Mouse (Mus musculus): ENCODE results near the gene Odf4.
A peak's percentile ranks its signal among the peaks of the same experiment; 100 is the strongest.

The Odf4 gene

DNA sequence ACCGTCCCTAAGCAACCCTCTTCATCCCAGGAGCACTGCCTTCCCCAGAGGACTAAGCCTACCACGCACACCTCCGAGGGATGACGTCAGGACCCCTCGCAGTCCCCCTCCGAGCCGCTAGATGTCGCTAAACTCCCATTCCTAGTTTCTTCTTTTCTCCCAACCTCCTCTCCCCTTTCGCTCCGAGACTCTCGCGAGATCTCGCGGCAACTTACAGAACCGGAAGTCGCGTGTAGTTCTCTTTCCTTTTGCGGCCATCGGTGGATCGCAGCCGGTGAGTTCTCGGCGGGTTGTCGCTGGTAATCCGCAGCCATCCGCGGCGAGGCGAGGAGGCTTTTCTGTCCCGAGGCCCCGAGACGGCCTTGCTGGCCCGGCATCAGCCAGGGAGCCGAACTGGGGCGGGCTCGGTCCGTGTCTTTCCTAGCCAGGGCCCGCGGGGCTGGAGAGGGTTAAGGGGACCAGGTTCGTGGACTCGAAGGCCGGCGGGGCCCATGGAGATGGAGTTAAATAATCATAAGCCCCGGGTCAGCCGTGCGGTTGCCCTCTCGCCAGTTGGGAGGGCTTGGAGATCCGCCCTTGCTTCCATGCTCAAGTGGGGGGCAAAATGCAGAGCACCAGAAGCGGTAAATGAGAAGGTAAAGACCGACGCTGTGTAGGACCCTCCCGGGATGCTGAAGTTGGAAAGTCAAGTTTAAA is 25.4 kb downstream of the Odf4 start, which contains the start of gene Rpl26:
TSS of gene Rpl26 (plus strand) at position 233 of the 696 bp plus-strand sequence.
- peak; percentile 98 for DNase-seq

DNA sequence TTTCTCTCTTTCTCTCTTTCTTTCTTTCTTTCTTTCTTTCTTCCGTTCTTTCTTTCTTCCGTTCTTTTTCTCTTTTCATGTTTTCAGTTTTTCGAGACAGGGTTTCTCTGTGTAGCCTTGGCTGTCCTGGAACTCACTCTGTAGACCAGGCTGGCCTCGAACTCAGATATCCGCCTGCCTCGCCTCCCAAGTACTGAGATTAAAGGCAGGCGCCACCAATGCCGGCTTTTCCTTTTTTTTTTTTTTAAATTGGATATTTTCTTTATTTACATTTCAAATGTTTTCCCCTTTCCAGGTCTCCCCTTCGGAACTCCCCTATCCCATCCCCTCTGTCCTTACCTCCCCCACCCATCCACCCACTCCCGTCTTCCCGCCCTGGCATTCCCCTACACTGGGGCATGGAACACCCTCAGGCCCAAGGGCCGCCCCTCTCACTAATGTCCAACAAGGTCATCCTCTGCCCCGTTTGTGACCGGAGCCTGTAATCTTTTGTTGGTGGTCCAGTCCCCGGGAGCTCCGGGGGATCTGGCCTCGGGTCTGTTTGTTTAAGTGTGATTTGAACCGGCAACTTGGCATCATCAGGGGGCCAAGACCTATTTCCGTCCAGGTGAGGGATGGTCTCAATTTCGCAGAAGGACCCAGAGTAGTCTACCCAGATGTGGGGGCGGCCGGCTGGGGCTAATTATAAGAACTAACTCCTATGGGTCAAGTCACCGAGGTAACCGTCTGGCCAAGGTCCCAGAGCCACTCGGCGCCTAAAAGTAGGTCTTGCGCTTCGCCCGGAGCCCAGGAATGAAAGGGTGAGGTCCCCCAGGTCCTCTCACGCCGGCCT is 26.1 kb downstream of the Odf4 start:
- DNase-seq, result no peak

DNA sequence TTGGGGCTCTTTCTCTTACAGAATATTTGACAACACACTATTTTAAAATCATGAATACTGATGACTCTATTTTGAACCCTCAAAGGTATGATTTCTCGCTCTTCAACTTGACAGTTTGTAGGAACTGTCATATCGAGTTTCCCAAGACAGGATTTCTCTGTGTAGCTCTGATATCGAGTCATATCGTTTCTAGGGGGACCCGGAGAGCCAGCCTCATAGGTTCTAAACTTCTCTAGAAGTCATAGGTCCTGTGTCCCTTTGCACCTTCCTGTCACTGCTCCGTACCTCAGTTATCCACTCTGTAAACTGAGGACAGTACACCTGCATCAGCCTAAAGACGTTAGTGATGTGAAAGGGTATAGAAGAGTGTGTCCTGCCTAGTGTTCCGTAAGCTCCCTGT is 27.1 kb downstream of the Odf4 start:
- no peak for DNase-seq

GRCm38 (mm10) chr11:68898790-68899189 is 28.1 kb downstream of the Odf4 start:
- DNase-seq, result no peak

- no peak for DNase-seq
These were observed 29.0 kb downstream of the Odf4 start for GRCm38 (mm10) chr11:68897838-68898237.

- peak; percentile 30 for DNase-seq
These were observed 29.8 kb downstream of the Odf4 start for GRCm38 (mm10) chr11:68897120-68897519.

- no peak for DNase-seq
These were observed 30.6 kb downstream of the Odf4 start for GRCm38 (mm10) chr11:68896247-68896646.

DNA sequence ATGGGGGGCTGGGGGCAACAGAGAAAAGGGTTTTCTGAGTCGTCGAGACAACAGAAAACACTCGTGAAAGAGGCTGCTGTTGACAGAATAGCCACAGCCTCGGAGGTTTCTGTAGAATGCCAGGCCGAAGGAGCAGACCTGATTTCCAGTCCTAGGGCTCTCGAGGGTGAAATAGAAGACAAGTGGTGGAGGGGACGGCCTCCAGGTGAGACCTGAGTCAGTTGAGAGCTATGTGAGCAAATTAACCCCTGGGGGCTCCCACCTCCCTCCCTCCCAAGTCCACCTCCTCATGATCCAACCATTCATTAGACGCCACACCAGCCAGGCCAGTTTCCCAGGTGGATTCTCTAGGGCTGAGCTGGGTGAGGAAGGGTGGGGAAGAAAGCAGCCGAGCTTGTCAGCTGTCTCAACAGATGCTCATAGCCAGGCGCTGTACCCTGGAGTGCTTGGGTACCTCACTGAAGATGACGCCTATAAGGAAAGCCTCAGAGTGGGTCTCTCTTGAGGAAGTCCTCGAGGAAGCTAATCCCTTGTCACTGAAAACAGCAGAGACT is 32.9 kb downstream of the Odf4 start:
- no peak for DNase-seq

GRCm38 (mm10) chr11:68892233-68892832 is 34.5 kb downstream of the Odf4 start:
- no peak for DNase-seq

DNA sequence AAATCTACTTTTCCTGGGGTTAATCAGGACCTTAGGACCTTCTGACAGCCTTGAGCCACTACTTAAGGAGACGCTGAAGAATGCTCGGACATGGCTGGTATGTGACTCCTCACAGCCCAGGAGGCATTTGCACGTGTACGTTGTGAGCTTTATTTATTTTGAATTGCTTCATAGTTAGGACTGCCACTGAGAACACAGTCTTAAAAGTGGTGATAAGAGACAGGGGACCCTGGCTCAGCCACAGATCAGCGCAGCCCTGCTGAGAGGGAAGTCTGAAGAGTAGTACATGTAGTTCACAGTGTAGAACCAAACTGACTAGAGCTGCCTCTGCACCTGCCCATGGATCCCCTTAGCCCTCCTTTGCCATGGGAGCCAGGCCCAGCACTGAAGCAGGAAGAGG is 35.1 kb downstream of the Odf4 start:
- DNase-seq, result no peak

DNA sequence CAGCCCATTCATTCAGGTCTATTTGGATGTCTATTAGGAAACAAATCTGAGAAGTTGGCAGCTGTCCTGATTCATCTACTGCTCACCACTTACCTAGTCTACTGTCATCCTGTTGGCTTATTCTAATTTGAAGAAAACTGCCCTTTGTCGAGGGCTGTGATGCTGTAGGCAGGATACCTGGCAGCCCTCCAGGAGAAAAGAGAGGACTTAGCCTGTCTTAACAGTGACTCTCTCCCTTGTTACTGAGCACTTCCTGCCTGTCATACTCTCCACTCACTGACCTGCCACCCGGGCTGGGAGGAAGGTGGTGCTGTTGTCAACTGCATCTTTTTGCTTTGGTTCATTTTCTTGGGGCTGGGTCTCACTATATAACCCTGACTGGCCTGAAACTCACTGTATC is 36.3 kb downstream of the Odf4 start:
- DNase-seq, result no peak

GRCm38 (mm10) chr11:68888653-68889052 is 38.2 kb downstream of the Odf4 start:
- DNase-seq, result no peak

DNA sequence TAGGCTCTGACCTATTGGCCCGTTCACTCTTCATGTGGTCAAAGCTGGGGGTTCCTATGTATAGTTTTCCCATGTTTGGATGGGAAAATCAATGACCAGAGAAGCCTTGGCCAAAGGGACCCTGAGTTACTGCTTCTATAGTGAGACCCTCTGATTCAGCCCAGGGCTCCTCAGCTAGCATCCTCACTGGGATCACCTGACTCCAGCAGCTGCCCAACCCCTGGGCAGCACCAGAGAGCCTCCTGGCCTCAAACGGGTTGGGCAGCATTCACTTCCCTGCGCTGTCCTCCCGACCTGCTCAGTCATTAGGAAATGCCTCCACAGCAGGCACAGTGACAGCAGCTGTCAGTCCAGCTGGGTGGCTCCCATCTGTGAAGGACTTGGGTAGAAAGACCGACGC is 38.6 kb downstream of the Odf4 start, which contains the start of gene Rnf222:
TSS of gene Rnf222 (plus strand) at position 301 of the 400 bp plus-strand sequence.
- no peak for DNase-seq

GRCm38 (mm10) chr11:68886091-68886490 is 40.8 kb downstream of the Odf4 start:
- no peak for DNase-seq

DNA sequence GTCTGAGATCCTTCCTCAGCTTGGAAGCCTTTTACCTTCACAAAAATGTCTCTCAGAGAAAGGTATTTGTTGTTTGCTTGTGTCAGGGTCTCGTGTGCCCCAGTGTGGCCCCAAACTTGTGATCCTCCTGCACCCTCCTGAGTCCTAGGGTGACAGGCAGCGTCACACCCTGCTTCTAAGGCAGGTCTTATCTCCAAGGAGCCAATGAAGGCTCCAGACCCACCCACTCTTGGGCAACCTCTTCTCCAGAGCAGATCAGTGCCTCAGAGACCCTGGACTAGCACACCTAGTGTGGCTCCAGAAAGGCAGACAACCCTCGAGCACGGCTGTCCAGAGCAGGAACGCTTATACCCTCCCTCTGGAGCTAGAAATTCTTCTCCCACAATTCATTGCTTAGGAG is 42.5 kb downstream of the Odf4 start:
- no peak for DNase-seq

DNA sequence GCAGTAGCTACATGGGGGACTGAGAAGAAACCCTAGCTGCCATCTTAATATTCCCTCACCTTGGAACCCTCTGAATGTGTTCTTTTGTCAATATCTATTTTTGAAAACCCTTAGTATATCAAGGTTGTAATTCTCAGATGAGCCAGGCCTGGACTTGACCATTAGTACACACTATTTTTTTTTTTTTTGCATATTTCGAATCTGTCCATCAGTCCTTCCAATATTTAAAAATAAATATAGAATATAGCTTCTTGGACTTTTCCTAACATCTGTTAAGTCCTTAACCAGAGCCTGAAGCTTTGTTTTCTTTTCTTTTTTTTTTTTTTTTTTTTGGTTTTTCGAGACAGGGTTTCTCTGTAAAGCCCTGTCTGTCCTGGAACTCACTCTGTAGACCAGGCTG is 43.0 kb downstream of the Odf4 start:
- DNase-seq, result no peak

DNA sequence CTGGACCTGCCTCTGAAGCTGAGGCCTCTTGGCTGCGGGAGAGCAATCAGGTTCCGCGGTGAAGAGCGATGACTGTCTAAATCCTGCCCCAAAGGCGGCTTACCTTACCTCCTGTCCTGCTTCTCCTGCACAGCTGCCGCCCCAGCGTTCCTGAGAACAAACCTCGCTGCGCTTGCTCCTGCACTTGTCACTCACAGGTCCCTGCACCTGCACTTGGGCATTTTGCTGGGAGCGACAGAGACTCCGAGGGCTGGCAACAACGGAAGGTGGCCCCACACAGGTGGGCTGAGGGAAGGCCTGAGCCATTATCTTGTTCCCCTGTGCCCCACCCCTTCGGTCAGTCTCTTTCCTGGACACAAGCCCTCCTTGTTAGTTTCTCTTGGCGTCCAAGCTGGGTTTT is 44.8 kb downstream of the Odf4 start:
- DNase-seq, result no peak

DNA sequence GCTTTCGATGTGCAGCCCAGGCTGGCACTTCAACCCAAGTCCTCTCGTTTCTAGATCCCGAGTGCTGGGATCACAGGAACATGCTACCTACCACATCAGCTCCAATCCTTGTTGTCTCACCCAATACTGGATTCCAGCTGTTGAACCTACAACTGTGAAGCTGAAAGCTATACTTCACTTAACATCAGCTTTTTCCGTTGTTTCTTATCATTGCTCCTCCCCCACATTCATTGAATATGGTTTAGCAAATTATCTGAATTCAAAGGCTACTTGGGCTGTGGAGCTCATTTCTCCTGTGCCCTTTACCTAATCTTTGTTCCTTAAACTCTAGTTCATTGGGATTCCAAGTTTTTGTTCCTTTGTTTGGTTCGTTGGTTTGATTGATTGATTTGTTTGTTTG is 48.1 kb downstream of the Odf4 start:
- no peak for DNase-seq

DNA sequence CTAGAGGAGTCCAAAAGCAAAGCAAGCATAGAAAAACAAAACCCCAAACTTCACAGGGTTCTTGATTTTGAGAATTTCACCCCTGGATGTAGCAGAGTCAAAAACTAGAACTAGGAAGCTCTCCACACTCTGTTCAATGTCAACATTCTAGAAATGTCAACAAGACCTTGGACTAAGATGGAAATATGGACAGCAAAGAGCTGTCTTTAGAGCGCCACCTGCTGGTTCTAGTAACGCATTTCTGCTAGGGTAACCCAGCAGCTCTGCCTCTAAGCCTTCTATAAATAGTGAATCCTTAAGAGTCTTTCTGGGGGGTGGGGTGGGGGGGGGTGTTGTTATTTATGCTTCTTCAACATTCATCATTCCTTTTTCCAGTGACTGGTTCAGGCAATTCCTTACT is 52.0 kb downstream of the Odf4 start:
- peak; percentile 48 for DNase-seq

All from cerebellum, adult 9-11 months (tissue).